Mouse (Mus musculus): ENCODE results near the gene Hepacam.

DNA sequence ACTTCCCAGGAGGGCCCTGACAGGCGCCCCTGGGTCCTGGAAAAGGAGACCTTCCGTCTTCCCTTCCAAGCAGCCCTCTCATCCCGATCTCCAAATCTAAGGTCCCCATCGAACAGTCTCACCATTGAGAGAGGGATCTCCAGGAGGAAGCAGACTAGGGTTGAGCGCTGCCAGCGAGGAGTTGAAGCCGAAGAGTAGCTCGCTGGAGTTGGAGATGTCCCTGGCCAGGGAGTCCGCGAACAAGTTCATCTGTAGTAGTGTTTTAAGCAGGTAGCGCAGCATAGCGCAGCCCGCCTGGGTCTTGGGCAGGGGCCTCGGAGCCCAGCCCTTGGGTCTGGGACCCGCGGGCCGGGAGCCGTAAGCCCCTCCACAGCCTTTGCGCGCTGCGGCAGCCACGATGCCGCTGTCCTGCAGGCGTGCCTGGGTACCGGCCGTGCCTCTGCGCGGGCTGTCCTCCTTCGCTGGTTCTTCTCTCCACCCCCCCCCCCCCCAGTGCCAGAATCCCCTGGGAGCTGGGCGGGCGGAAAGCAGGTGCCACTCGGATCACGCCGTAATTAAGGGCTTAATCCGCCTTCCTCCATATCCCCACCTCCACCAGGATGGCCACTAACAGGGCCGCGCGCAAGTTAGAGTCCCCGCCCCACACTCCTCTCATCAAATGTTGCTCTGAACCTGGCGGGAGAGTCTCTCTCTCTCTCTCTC is 65.7 kb downstream of the Hepacam start, which contains the start of gene Robo3:
- no peak for TF ChIP-seq CTCF (IDR thresholded peaks at IDR 0.05; ENCODE audit: extremely low read depth, insufficient read length, insufficient replicate concordance, low read depth, low read length)
- no peak for TF ChIP-seq POLR2A (IDR thresholded peaks at IDR 0.05; ENCODE audit: low read depth, low read length)
